Mouse (Mus musculus): ENCODE results near the gene Qpctl.
A peak's percentile ranks its signal among the peaks of the same experiment; 100 is the strongest.
"Not testable (repeated sequence)": the region's sequence is repeated elsewhere in the genome, so short reads cannot be mapped to it uniquely, and the experiment has no call there.

Gene Qpctl

GRCm38 (mm10) chr7:19163752-19164151 lies 14.7 kb upstream of the Qpctl start:
- no peak for DNase-seq (ENCODE audit: low read depth, low spot score)

GRCm38 (mm10) chr7:19162928-19163327 lies 13.8 kb upstream of the Qpctl start:
- no peak for DNase-seq (ENCODE audit: low read depth, low spot score)

- no peak for DNase-seq (ENCODE audit: low read depth, low spot score)
Measured at GRCm38 (mm10) chr7:19160115-19160514, 11.0 kb upstream of the Qpctl start.

GRCm38 (mm10) chr7:19159411-19159810 lies 10.3 kb upstream of the Qpctl start:
- DNase-seq (ENCODE audit: low read depth, low spot score), result no peak

GRCm38 (mm10) chr7:19158601-19159000 lies 9.5 kb upstream of the Qpctl start:
- no peak for DNase-seq (ENCODE audit: low read depth, low spot score)

GRCm38 (mm10) chr7:19157160-19157800 lies 8.2 kb upstream of the Qpctl start:
- no peak for DNase-seq (ENCODE audit: low read depth, low spot score)

- no peak for DNase-seq (ENCODE audit: low read depth, low spot score)
Measured at GRCm38 (mm10) chr7:19155825-19156475, 6.9 kb upstream of the Qpctl start.

GRCm38 (mm10) chr7:19154796-19155195 lies 5.7 kb upstream of the Qpctl start:
- DNase-seq (ENCODE audit: low read depth, low spot score), result no peak

GRCm38 (mm10) chr7:19151121-19151520 lies 2.0 kb upstream of the Qpctl start:
- not testable (repeated sequence) for DNase-seq (ENCODE audit: low read depth, low spot score)

- peak; percentile 90 for DNase-seq (ENCODE audit: low read depth, low spot score)
Measured at GRCm38 (mm10) chr7:19149626-19150025, 535 bp upstream of the Qpctl start, which contains the start of gene Snrpd2. TSS of gene Snrpd2 (plus strand) at chr7:19149722.

- DNase-seq (ENCODE audit: low read depth, low spot score), result no peak
Measured at GRCm38 (mm10) chr7:19148180-19148874, 764 bp downstream of the Qpctl start.

GRCm38 (mm10) chr7:19147497-19148045 lies 1.5 kb downstream of the Qpctl start:
- no peak for DNase-seq (ENCODE audit: low read depth, low spot score)

GRCm38 (mm10) chr7:19146793-19147192 lies 2.3 kb downstream of the Qpctl start:
- no peak for DNase-seq (ENCODE audit: low read depth, low spot score)

- DNase-seq (ENCODE audit: low read depth, low spot score), result no peak
Measured at GRCm38 (mm10) chr7:19137380-19137779, 11.7 kb downstream of the Qpctl start.

- DNase-seq (ENCODE audit: low read depth, low spot score), result no peak
Measured at GRCm38 (mm10) chr7:19136673-19137334, 12.3 kb downstream of the Qpctl start.

- no peak for DNase-seq (ENCODE audit: low read depth, low spot score)
Measured at GRCm38 (mm10) chr7:19136168-19136567, 12.9 kb downstream of the Qpctl start.

- DNase-seq (ENCODE audit: low read depth, low spot score), result peak; percentile 96
Measured at GRCm38 (mm10) chr7:19131324-19131848, 17.7 kb downstream of the Qpctl start.

- DNase-seq (ENCODE audit: low read depth, low spot score), result no peak
Measured at GRCm38 (mm10) chr7:19130657-19131056, 18.4 kb downstream of the Qpctl start.

- DNase-seq (ENCODE audit: low read depth, low spot score), result no peak
Measured at GRCm38 (mm10) chr7:19129396-19129795, 19.7 kb downstream of the Qpctl start.

GRCm38 (mm10) chr7:19127744-19128143 lies 21.3 kb downstream of the Qpctl start:
- no peak for DNase-seq (ENCODE audit: low read depth, low spot score)

GRCm38 (mm10) chr7:19124713-19125112 lies 24.4 kb downstream of the Qpctl start:
- DNase-seq (ENCODE audit: low read depth, low spot score), result no peak

- DNase-seq (ENCODE audit: low read depth, low spot score), result no peak
Measured at GRCm38 (mm10) chr7:19121686-19122085, 27.4 kb downstream of the Qpctl start.

All from brain, embryonic 18.5 days (tissue).